Mouse (Mus musculus) urinary bladder, postnatal 4 days (tissue): ENCODE data around the gene Col26a1.
"Not testable (repeated sequence)": the region's sequence is repeated elsewhere in the genome, so short reads cannot be mapped to it uniquely, and the experiment has no call there.

Experiments used
- DNase-seq, 2 experiments: peaks; one replicate each; pipeline ENCODE4 v3.0.0; 2021 to 2022; ENCODE audit warnings: low spot score in 2 of 2

Col26a1 gene

DNA sequence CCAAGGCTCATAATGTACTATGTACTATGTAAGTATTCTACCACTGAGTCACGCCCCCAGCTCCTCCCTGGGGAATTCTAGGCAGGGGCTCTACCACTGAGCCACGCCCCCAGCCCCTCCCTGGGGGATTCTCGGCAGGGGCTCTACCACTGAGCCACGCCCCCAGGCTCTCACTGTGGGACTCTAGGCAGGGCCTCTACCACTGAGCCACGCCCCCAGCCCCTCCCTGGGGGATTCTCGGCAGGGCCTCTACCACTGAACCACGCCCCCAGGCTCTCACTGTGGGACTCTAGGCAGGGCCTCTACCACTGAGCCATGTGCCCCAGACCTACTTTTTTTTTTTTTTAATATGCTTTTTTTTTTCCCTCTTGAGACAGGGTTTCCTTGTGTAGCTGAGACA is 129.8 kb downstream of the Col26a1 start:
- DNase-seq = not testable (repeated sequence)

DNA sequence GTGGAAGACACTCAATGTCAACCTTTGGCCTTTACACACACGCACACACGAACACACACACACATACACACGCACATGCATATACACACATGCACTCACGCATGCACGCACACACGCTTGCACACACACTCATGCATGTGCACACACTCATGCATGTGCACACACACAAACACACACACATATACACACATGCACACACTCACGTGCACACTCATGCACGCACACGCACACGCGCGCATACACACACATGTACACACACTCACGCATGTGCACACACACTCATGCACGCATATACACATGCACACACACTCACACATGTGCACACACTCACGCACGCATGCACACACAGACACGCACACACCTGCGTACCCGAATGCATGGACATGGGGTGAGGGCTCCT is 130.9 kb downstream of the Col26a1 start:
- no peak for DNase-seq

DNA sequence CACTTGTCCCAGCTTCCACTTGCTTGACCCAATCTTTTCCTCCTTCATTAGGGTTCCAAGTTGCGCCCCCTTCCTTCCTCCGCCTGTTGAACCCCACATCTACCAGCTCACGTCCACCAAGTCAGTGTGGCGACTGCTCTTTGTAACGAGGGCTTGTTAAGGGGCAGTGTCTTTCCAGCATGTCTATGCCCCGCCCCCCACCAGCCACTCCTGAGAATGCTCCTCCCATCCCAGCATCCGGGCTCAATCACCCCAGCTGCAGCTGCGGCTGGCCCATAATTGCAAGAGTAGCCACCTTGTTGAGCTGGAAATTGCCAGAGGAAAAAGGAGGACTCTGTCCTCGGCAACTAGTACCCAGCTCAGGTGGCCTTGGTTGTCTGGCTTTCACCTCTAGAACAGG is 136.4 kb downstream of the Col26a1 start:
- DNase-seq = no peak

DNA sequence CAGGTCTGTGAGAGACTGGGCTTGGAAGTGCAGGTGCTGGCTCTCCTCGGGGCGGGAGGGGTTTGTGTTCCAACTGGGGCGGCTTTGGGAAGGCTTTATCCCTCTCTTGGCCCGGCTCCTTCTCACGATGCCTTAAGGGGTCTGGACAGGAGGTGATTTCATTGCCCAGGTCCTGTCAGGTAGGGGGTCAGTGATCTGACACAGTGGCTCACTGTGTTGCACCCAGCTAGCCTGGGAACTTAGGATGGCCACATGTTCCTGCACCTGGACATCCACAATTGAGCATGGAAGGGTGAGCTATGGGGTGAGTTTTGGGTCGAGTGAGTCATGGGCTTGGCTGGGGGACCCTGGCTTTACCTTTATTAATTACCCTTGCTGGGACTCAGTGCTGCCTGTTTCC is 144.1 kb downstream of the Col26a1 start:
- DNase-seq = no peak

DNA sequence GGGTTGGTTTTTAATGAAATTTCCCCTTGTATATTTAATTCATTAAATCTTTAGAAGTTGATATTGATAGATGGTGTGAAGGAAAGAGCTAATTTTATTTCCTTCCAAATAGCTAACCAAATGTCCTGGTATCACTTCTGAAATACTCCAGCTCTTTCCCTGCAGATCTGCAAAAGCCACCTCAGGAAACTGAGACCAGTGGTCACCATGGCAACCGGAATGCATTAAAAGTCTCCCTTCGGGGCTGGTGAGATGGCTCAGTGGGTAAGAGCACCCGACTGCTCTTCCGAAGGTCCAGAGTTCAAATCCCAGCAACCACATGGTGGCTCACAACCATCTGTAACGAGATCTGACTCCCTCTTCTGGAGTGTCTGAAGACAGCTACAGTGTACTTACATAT is 156.7 kb downstream of the Col26a1 start:
- not testable (repeated sequence) for DNase-seq

DNA sequence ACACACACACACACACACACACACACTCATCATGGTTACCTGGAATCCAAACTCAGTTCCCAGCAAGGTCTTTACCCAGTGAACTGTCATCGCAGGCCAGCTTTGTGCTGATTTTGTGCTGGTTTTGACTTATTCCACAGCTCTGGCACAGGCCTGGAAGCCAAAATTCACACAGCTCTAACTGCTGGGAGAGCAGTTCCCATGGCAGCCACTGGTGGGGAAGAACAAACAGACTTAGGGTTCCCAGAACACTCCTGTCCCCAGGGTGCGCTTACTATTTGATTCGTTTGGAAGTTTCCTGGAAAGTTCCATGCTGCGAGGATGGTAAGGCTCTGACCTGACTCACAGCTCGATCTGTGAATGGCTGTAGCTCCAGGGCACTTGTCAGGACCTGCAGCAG is 161.4 kb downstream of the Col26a1 start:
- no peak for DNase-seq

DNA sequence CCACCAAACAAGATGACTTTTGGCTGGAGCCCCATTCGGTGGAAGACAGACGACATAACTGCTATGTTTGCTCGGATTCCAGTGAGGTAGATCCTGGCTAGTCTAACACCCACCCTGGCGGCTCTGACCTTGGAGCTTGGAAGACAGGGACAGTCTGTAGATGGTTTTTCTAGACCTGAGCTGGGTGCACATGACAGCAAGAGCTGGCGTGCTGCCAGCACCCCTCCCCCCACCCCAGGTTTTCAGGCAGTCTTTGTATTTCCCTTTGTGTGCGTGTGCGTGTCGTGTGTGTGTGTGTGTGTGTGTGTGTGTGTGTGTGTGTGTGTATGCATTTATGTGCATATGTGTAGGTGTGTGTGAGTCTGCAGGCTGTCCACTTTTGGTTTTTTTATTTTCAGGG is 164.4 kb downstream of the Col26a1 start:
- DNase-seq = no peak

DNA sequence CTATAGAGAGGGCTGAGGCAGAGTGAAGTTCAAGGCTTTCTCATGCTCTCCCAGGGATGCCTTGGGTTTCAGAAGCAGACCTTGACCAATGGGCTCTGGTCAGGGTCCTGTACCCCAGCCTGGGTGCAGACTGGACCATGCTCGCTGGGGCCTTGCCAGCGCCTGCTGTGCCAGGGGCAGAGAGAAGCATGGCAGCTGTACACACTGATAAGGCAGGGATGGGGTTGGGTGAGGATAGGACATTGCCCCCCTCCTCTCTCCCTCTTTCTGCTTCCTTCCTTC is 165.5 kb downstream of the Col26a1 start:
- no peak for DNase-seq

DNA sequence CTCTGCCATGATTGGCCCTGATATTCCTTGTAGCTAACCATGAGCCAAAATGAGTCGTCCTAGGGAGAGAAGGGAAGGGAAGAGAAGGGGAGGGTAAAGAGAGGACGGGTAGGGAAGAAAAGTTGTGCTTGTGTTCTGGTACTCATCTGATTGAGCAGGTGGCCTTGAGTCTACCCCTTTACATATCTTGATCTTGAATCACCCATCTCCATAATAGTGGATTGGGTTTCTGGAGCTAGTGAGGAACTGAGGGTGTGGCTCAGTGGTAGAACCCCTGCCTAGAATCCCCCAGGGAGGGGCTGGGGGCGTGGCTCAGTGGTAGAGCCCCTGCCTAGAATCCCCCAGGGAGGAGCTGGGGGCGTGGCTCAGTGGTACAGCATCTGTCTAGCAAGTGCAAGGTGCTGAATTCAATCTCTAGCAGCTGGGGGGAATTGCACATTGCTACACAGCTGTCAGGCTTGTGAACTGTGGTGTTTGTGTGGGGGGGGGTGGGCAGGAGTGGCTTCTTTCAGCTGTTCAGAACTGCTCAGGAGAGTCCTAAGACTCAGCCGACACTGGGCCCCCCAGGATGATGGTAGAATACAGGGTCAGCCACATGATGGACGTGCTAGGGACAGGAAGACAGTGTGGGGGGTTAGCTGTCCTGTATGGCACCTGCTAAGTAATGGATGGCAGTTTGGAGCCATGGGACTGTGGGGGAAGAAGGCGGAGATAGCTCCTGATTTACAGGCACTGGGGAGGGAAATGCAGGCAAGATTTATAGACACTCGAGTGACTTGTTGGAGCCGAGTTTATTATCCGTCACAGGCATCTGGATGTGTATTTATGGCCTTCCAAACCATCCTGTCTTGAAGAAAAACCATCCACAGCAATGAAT is 166.1 kb downstream of the Col26a1 start:
- no peak for DNase-seq

DNA sequence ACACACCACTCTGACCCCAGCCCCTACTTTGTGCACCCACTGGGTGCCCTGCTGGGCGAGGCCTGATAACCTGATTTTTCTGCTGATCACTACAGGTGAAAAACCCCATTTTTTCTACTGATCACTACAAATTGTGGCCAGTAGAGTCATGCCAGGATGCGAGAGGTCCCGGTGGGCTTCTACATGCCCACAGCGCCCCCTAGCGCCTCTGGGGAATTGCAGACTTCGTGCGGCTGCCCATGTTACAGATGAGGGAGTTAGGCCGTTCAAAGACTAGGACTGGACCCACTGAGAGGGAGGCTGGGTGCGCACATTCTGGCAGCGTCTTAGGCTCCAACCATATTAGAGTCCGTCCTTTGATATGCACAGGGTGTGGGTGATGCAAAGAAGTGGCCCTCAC is 168.1 kb downstream of the Col26a1 start:
- peak in 1 of 2 experiments; percentile 71 for DNase-seq

DNA sequence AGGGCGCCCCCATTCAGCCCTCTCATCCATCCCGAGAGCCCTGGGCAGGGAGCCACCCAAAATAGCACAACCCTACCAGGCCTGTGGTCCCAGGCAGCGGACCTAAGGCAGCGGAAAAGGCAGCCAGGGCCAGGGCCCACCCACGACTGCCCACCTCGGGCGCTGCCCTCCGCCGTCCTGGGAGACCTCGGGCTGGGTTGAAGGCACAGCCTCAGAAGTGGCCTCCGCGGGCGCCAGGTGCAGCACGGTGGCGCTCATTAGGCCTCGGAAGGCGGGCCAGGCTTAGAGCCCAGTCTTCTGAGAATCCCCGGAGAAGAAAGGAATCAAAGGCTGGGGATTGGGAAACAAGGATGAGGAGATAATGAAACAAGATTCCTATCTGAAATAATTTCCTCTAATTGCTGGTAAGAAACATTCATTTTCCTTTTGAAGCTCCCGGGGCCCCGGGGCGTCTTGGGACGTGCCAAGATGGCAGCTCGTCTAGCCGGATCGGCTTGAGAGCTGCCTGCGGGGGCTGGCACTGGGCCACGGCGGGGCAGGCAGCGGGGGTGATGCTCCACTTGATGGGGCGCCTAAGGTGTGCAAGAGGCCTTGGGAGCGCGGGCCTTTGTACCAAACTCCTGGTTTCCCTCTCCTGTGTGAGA is 168.7 kb downstream of the Col26a1 start:
- DNase-seq = no peak

DNA sequence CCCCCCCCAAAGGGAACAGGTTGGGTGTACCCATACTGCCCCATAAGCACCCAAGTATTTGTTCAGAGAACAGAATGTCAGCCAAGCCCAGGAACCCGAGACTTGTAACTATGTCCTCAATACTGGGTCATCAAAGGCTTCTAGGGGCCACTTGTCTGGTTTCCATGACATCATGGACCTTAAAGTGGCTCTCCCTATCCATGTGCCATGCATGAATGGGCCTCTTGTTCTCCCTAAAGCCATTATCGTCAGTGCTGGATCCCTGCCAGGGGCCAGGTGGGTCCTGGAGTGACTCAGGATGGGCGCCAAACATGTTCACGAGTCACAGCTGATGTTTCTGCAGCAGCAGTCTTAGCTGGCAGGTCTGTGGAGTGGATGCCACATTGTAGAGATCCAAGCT is 172.3 kb downstream of the Col26a1 start:
- DNase-seq = no peak

DNA sequence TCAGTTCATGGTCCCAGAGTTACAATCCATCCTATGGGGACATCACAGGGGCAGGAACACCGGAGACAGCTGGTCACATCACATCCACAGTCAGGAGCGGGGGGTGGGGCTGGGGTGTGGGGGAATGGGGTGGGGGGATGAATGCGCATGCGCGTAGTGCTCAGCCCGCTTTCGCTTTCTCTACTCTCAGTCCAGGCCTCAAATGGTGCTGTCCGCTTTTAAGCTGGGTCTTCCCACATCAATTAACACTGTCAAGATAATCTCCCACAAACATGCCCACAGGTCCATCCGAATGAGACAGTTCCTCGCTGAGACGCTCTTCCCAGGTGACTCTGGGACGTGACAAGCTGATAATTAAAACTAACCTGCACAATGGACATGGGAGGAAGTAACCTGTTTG is 174.9 kb downstream of the Col26a1 start:
- no peak for DNase-seq

DNA sequence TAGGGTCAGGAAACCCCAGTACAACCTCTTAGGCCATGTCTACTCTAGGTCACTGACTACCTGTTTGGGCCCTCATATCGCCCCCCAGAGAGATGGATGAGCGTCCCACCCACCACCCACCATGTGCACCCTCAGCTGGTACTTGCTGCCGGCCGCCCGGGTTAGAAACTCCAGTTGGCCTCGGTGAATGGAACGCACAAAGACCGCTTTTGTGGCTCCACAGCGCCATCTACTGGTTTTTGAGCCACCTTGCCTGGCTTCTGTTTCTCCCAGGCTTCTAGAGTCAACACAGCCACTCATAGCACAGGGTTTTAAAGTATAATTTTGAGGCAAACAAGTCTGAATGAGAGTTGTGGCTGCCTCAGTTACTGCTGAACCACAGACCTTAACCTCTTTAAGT is 176.2 kb downstream of the Col26a1 start:
- peak; percentile 52 to 80 for DNase-seq

DNA sequence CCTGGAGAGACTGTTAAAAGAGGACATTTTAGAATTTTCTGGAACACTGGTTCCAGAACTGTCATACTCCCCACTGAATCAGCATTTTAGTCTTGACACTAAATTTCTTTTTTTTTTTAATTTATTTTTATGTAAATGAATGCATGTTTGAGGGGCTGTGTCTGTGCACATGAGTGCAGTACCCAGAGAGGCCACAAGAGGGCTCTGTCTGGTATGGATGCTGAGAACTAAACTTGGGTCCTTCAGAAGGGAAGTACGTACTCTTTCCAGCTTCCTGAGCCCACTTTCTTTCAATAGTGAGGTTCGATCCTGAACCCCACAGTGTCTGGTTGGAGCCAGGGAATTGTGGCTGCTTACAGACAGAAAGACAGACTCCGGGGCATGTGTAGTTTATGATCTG is 177.5 kb downstream of the Col26a1 start:
- DNase-seq = no peak

DNA sequence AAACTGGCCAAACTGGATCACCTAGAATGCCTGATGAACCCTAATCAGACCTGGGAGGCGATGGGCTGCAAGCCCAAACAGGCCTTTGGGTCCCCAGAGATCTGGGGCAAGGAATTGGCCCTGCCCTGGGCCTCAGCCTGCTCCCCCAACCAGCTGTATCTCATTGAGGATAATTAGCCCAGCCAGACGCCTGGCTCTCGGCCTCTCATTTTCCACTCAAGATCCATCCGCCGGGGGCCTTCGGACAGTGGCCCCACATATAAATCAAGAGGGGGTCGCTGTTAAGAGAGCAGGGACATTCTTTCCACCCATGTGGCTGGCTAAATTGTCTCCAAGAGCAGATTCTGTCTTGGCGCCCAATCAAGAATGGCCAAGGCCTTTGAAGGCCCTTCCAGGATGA is 178.9 kb downstream of the Col26a1 start:
- DNase-seq = peak in 1 of 2 experiments; percentile 35

DNA sequence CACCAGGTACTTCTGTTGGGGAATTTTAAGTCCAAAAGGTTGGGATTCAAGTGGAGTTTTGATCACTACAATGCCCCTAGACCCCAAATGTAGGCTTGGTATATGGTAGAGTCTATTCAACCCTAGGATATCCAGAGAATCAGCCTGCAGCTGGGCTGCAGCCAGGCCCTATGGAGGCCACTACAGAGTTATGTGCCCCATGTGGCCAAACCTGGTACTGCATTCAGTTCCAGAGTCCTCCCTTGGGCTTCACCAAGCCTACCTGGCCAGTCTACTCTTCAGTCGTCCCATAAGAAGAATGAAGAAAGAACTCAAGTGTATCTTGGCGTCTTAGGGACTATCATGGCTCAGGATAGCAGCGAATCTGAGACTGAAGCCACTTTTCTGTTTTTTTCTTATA is 179.3 kb downstream of the Col26a1 start:
- DNase-seq = peak; percentile 42 to 81

DNA sequence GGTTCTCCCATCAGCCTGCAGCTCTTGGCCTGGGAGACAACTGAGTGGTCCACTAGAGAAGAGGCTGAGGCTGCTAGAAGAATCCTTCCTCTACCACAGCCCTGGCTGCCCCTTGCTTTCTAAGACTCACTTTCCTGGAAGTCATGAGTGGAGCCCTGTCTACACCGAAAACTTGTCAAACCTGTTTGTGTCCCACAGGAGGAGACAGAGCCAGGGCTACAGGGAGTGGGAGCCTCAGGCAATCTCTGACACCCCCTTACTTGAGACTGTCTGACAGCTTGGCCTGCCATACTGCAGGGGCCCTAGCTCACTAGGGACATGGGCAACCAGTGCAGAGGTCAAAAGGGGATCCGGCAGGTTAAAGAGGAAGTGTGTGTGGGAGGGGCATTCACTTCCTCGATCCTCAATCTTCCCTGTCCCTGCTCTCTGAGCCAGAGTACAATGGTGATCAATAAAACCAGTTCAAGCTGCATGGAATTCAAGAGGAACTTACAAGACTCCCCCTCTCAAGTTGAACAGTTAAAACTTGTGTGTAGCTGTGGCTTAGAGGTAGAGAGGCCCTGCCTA is 180.8 kb downstream of the Col26a1 start:
- no peak for DNase-seq

DNA sequence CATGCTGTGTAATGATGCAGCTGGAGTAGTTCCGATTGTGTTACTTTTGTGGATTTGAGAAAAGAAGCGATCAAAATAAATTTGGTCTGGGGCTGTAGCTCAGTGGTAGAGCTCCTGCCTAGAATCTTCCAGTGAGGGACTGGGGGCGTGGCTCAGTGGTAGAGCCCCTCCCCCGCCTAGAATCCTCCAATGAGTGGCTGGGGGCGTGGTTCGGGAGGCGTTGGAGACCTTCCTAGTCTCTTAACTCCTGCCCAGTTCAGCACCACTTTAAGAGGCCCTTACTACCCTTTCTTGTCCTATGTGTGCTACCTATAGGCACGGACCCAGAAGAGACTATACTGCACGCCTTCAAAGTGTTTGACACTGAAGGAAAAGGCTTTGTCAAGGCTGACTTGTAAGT is 185.4 kb downstream of the Col26a1 start:
- no peak for DNase-seq

DNA sequence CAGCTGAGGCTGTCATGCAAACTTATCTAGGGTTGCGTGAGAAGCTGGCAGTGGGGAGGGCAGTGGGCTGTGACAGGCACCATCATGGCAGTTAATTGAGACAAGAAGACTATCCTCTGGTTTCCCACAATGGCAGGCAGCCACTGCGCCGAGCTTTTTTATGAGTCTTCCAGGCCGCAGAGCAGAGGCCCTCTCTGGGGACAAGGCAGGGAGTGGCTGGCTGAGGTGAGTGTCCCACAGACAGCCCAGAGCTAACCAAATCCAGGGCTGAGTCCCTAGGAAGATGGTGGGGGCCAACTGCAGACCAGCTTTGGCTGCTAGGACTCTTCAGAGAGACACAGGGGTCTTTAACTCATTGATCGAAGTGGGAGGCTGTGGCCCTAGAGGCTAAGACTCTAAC is 186.5 kb downstream of the Col26a1 start:
- no peak for DNase-seq

DNA sequence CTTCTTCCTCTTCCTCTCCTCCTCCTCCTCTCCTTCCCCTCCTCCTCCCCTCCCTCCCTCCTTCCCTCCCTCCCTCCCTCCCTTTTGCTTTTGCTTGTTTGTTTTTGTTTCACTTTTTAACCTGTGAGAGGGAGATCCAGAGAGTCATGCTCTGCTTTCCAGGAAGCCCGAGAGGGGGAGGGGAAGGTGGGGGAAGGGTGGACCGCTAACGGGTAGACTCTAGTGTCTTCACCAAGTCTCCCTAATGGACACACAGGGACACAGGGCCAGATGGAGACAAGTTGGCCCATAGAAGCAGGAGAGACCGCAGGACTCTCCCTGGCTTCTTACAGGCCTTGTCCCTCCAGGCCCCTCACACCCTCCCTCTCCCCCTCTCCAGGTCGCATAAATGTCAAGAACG is 188.0 kb downstream of the Col26a1 start:
- DNase-seq = no peak

DNA sequence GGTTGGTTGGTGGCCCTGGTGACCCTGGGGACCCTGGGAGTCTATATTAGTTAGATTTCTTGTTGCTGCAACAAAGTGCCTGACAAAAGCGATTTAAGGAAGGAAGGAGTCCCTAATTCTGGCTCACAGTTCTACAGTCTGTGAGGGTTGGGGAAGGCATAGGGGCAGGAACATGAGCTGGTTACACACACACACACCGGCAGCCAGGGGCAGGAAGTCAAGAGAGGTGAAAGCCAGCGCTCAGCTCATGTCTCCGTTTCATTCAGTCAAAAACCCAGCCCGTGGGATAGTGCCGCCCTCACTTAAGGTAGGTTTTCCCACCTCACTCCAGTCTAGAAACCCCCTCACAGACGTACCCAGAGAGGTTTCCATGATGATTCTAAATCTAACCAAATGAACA is 189.6 kb downstream of the Col26a1 start:
- no peak for DNase-seq

DNA sequence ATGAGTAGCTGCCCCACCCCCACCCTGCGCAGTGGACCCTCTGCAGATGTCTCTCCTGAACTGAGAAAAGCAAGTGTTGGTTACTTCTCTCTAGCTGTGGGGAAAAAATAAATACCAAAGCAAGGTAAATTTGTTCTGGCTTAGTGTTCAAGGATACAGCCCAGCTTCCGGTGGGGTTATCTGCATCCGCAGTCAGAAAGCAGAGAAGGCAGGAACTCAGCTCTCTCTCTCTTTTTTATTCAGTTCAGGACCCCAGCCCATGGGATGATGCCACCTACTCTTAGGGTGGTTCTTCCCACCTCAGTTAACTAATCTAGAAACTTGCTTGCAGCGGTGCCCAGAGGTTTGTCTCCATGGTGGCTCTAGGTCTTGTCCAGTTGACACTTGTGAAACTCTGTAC is 190.2 kb downstream of the Col26a1 start, which contains the start of gene Myl10:
Gene Myl10 (plus strand): TSS at position 363 of the 400 bp plus-strand sequence.
- DNase-seq = no peak
